Mouse (Mus musculus): ENCODE data around the gene Kif3b. TPM values are rescaled to one million over a fixed set of nuclear protein-coding genes. Genes with fewer than 3 reads are reported as not detected.
"Not testable (repeated sequence)": the region's sequence is repeated elsewhere in the genome, so short reads cannot be mapped to it uniquely, and the experiment has no call there.

Gene Kif3b
- 6.2 and 6.9 TPM in 2 replicates for polyA plus RNA-seq (2016; fragmentation: Nextera tagmentation; extraction: Ambion mirVana)

DNA sequence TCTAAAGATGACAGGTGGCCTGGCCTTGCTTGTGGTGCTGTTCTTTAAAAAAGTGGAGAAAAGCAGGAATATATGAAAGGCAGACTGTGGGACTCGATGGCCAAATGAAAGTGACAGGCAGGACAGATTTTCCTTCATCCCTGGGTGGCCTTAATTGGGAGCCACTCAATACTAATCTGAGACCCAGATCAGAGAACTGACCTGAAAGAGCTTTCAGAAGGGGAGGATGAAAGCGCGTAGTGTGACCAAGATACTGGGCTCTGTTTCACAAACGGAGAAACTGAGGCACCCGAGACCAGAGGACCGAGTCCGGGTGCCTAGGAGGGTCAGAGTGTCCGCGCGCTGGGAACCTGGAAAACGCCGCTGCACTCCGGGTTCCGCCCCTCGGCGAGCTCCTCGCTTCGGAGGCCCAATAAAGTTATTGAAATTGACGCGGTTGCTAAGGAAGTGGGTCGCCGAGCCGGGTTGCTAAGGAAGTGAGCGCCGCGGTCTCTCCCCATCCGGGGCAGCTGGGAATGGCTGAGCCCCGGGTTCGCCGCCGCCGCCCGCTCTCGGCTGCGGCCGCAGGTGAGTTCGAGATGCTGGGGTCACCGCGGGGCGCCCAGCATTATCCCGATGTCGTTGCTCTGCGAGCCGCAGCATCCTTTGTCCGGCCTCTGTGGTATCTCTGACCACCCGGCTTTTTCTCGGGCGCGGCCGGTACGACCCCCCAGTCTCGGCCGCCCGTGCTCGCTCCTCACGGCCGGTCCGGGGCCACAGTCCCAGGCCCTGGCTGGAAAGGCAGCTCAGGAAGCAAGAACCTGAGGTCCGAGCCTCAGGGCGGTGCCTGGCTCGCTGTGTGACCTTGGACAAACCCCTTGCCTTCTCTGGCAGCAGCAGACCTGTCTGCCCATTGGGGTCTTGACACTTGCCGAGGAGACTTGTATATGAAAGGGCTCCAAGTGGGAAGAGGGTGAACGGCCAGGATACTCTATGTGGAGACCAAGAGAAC is at the start of gene Kif3b:
Gene Kif3b, plus strand, starts transcription at position 476 of the 991 bp plus-strand sequence.
- DNase-seq (ENCODE audit: extremely low spot score, low spot score) = peak; percentile 88
- Histone ChIP-seq H3K9me3 (no peaks in the 10 kb centered on the region), H3K4me3 (peak within 1 kb of the TSS; percentile 93), H3K36me3 (replicated peaks) (peaks cover 6% of the 10 kb centered on the region; the same call in 1 of the 2 replicates), H3K4me1 (peaks cover 24% of the 10 kb centered on the region), H3K27me3 (ENCODE audit: poor library complexity, severe bottlenecking) (no peaks in the 10 kb centered on the region), H3K27ac (peak within 1 kb of the TSS; percentile 86)
- under 1% methylated on average over 63 of the region's 63 CpGs for WGBS

DNA sequence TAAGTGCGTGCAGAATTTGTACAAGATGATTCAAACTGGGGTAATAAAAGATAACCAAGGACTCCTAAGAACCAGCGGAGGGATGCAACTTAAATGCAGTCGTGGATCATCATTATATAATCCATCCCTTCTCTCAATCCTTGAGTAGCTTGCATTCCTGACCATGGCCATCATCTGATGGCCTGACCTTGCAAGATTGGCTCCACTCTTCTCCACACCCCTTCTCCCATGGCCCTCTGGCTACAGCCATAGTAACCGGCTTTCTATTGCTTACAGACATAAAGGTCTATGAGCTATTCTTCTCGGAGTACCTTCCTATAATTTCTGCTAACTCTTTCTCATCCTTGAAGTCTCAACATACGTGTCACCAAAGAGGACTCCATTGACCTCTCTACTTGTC is 49.1 kb upstream of the Kif3b start:
- no peak for DNase-seq (ENCODE audit: extremely low spot score, low spot score)
- 67% methylated on average over 6 of the region's 6 CpGs for WGBS
- Histone ChIP-seq H3K36me3 (replicated peaks) (peaks cover 56% of the 10 kb centered on the region), H3K4me3 (peak overlapping the region; percentile 98), H3K27me3 (ENCODE audit: poor library complexity, severe bottlenecking) (no peaks in the 10 kb centered on the region), H3K9me3 (no peaks in the 10 kb centered on the region), H3K4me1 (peaks cover 47% of the 10 kb centered on the region), H3K27ac (peak overlapping the region; percentile 100)

DNA sequence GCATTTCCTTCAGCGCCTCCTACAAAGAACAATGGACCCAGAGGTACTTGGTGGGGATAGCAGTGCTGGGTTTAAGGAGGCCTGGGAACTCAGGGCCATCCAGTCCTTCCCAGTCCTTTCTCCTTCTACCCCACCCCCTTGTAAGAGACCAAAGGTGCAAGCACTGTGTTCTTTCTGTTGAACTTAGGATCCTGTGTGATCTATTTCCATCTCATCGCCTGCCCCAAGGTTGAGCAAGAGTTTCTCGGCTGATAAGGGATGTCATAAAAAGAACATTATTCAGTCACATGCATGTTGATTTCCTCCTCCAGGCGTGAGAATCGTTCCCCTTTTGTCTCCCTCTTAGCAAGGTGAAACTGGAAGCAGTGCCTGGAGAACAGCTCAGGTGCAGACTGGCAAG is 41.5 kb upstream of the Kif3b start:
- Histone ChIP-seq H3K27ac (no peak overlapping the region), H3K9me3 (no peaks in the 10 kb centered on the region), H3K4me1 (no peaks in the 10 kb centered on the region), H3K27me3 (ENCODE audit: poor library complexity, severe bottlenecking) (no peaks in the 10 kb centered on the region), H3K4me3 (no peak overlapping the region), H3K36me3 (replicated peaks) (peaks cover 90% of the 10 kb centered on the region)
- WGBS = 93% methylated on average over 5 of the region's 5 CpGs
- DNase-seq (ENCODE audit: extremely low spot score, low spot score) = no peak

DNA sequence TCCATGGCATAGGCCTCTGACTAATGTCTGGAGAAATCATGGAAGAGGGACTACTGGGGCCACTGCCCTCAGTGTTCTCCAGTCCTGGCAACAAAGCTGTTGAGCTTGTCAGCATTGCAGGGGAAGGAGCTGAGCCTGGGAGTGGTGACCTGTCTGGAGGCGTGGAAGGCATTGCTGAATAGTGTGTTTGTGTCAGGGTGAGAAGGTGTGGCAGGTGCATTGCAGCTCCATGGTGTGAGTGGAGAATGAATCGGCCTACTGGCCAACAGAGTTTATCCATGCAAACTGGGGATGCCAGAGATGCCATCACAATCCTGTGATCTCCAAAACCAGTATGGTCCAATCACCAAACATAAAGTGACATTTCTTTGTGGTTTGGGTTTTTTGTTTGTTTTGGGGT is 34.6 kb upstream of the Kif3b start:
- Histone ChIP-seq H3K4me1 (no peaks in the 10 kb centered on the region), H3K9me3 (no peaks in the 10 kb centered on the region), H3K36me3 (replicated peaks) (peaks cover 58% of the 10 kb centered on the region), H3K27me3 (ENCODE audit: poor library complexity, severe bottlenecking) (no peaks in the 10 kb centered on the region), H3K27ac (no peak overlapping the region), H3K4me3 (no peak overlapping the region)
- 85% methylated on average over 2 of the region's 2 CpGs for WGBS
- no peak for DNase-seq (ENCODE audit: extremely low spot score, low spot score)

DNA sequence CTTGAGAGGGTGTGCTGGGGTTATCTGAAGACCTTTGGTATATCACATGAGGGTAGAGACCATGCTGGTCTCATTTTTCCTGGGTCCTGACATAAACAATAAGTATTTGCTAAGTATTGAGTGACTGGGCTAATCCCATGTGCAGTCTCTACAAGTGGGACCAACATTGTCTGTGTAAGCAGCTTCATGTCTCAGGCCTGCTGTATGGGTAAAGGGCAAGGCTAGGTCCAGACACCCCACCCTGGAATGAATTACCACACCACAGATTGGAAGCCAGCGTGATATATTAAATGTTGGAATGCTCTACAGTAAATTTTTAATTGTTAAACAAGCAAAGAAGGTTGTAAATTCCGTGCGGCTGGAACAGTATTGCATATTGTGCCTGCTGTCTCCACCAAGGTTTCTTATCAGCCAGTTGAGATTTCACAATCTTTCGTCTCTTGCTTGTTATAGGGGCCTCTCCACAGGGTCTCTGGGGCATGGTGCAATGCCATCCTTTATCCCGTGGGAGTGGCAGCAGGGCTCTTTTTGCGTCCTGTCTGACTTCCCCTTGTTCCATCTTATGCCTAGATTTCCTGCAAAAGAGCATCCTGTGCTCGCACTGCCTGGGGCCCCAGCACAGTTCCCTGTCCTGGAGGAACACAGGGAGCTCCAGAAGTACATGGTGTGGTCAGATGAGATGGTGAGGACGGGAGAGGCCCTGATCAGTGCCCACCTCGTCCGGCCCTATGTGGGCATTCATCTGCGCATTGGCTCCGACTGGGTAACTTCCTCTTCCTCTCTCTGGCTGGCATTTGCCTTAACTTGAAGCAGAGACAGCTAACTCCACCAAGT is 32.0 kb upstream of the Kif3b start:
- no peak for DNase-seq (ENCODE audit: extremely low spot score, low spot score)
- H3K4me3 ChIP-seq = no peak overlapping the region
- no peaks in the 10 kb centered on the region for H3K4me1 ChIP-seq
- no peaks in the 10 kb centered on the region for H3K27me3 ChIP-seq (ENCODE audit: poor library complexity, severe bottlenecking)
- WGBS = 89% methylated on average over 12 of the region's 12 CpGs
- H3K36me3 ChIP-seq (replicated peaks) = peaks cover 58% of the 10 kb centered on the region
- H3K9me3 ChIP-seq = no peaks in the 10 kb centered on the region
- no peak overlapping the region for H3K27ac ChIP-seq

DNA sequence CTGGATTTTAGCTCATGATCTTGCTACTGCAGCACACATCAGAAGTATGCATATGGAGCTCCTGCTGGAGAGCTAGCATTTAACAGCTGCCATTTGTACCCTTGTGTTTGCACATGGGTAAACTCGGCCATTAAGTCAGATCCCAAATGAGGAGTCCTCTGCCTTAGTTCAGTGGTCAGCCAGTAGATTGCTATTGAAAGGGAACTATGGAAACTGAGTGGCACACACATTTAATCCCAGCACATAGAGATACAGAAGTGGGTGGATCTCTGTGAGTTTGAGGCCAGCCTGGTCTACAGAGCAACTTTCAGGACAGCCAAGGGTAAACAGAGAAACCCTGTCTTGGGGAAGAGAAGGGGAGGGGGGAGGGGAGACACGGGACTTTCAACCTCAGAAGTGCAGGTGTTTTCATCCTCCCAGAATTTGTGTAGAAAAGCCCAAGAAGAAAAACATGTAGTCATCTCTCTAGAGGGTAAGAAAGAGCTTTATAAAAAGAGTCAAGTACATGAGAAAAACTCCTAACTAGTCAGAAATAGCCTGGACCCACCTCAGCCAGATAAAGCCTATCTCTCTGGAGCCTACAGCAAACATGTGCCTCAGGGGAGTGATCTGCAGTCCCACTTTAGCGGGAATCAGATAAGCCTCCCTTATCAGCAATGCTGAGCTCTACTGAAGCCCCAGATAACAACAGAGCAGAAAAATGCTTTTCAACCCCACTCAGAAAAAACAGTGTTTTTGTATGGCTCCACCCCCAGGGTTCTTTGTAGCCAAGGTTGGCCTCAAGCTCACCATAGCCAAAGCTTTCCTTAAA is 31.1 kb upstream of the Kif3b start:
- H3K36me3 ChIP-seq (replicated peaks) = peaks cover 60% of the 10 kb centered on the region
- no peak for DNase-seq (ENCODE audit: extremely low spot score, low spot score)

DNA sequence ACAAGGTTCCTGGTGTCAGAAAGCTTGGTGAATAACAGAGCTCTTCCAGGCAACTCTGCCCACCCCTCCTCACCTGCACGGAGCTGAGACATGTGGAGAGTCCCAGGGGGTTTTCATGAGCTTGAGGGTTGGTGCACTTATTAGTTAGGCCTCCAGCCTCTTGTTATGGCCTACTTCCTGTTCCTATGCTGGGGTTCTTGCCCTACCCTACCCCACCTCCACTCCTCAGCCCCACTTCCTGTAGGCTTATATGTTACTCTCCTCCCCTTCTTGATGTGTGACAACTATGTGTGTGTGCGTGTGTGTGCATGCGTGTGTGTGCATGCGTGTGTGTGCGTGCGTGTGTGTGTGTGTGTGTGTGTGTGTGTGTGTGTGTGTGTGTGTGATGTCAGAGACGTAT is 28.2 kb upstream of the Kif3b start:
- Histone ChIP-seq H3K9me3 (no peaks in the 10 kb centered on the region), H3K4me3 (no peak overlapping the region), H3K27me3 (ENCODE audit: poor library complexity, severe bottlenecking) (no peaks in the 10 kb centered on the region), H3K4me1 (no peaks in the 10 kb centered on the region), H3K27ac (no peak overlapping the region), H3K36me3 (replicated peaks) (peaks cover 83% of the 10 kb centered on the region)
- no peak for DNase-seq (ENCODE audit: extremely low spot score, low spot score)
- 90% methylated on average over 7 of the region's 7 CpGs for WGBS

More for the DNA sequence above, 31.1 kb upstream of the Kif3b start:
- H3K4me1 ChIP-seq = no peaks in the 10 kb centered on the region
- no peak overlapping the region for H3K27ac ChIP-seq
- H3K27me3 ChIP-seq (ENCODE audit: poor library complexity, severe bottlenecking) = no peaks in the 10 kb centered on the region
- no peak overlapping the region for H3K4me3 ChIP-seq
- 76% methylated on average over 3 of the region's 3 CpGs for WGBS
- H3K9me3 ChIP-seq = no peaks in the 10 kb centered on the region

DNA sequence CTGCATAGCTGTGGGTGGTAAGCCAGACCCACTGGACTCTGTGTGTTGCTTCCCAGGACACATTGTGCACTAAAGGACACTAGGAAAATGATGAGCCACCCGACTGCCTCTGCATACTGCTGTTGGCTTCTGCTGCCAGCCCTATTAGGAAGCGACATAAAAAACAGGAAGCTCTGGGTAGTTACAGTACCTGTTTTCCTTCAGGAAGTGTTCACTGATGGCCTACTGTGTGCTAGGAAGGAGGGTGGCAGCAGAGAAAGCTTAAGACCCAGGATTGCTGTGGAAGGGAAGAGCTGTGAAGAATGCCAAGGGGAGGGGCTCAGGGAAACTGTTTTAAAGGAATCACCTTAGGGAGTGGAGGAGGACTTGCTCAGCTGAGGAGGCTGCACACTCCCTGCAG is 23.9 kb upstream of the Kif3b start:
- H3K27me3 ChIP-seq (ENCODE audit: poor library complexity, severe bottlenecking) = no peaks in the 10 kb centered on the region

DNA sequence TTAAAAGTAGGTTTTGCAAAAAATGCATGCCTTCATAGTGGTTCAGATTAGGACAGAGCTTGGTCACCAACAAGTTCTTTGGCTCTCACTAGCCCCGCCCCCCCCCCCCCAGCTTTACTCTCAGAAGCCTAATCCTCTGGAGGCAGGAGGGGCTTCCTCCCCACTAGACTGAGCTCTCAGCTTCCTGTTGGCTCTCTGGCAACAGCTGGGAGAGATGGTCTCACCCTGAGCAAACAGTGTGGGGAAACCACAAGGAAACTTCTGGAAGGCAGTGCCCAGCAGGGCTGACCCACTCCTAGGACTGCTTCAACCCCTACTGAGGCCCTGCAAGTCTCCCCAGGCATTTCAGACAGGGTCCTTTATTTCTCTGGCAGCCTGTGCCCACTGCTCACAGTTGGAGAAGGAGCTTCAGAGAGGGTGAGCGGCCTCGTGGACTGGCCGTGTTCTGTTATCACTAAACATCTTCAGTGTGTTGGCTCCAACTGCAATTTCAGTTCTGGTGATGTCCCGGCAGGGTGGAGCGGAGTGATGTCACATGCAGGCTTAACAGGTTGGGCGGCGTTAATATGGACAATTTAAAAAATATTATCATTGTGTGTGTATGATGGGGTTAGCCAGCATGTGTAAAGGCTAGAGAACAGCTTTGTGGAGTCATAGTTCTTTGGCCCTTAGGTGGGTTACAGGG is 20.8 kb upstream of the Kif3b start:
- Histone ChIP-seq H3K36me3 (replicated peaks) (peaks cover 22% of the 10 kb centered on the region), H3K4me1 (peaks cover 16% of the 10 kb centered on the region)
- H3K4me3 ChIP-seq; H3K27ac ChIP-seq; H3K27me3 ChIP-seq (ENCODE audit: poor library complexity, severe bottlenecking); DNase-seq (ENCODE audit: extremely low spot score, low spot score); H3K9me3 ChIP-seq: not testable (repeated sequence)
- 71% methylated on average over 8 of the region's 8 CpGs for WGBS

More for the DNA sequence above, 23.9 kb upstream of the Kif3b start:
- Histone ChIP-seq H3K36me3 (replicated peaks) (peaks cover 51% of the 10 kb centered on the region), H3K4me1 (peaks cover 6% of the 10 kb centered on the region), H3K9me3 (no peaks in the 10 kb centered on the region), H3K27ac (no peak overlapping the region), H3K4me3 (no peak overlapping the region)
- no peak for DNase-seq (ENCODE audit: extremely low spot score, low spot score)
- WGBS = 89% methylated on average over 2 of the region's 2 CpGs

DNA sequence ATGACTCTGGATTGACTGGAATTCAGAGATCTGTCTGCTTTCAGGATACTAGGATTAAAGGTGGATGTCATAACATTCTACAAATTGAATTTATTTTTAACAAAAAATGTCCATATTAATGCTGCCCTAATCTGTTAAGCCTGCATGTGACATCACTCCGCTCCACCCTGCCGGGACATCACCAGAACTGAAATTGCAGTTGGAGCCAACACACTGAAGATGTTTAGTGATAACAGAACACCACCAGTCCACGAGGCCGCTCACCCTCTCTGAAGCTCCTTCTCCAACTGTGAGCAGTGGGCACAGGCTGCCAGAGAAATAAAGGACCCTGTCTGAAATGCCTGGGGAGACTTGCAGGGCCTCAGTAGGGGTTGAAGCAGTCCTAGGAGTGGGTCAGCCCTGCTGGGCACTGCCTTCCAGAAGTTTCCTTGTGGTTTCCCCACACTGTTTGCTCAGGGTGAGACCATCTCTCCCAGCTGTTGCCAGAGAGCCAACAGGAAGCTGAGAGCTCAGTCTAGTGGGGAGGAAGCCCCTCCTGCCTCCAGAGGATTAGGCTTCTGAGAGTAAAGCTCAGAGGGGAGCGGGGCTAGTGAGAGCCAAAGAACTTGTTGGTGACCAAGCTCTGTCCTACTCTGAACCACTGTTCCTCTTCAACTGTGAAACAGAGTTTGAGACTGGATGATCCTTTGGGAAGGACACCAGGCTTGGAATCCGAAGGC is 16.9 kb upstream of the Kif3b start:
- H3K4me3 ChIP-seq, H3K9me3 ChIP-seq: not testable (repeated sequence)
- WGBS = 76% methylated on average over 6 of the region's 6 CpGs

DNA sequence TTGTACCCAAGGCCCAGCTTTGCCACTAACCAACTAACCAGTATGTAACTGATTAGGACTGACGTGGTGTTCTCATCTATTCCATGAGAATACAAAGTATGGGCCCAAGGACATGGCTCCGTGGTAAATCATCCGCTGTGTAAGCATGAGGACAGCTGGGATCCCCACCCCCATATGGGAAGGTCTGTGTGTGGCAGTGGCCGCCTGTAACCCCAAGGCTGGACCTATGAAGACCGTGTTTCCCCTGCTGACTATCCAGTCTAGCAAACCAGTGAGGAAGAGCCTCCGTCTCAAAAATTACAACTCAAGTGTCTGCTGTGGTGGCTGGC is 16.3 kb upstream of the Kif3b start:
- no peaks in the 10 kb centered on the region for H3K9me3 ChIP-seq
- H3K4me3 ChIP-seq = no peak overlapping the region
- H3K36me3 ChIP-seq (replicated peaks) = no peaks in the 10 kb centered on the region
- no peak overlapping the region for H3K27ac ChIP-seq
- H3K4me1 ChIP-seq = peaks cover 13% of the 10 kb centered on the region
- no peak for DNase-seq (ENCODE audit: extremely low spot score, low spot score)
- 82% methylated on average over 6 of the region's 6 CpGs for WGBS
- no peaks in the 10 kb centered on the region for H3K27me3 ChIP-seq (ENCODE audit: poor library complexity, severe bottlenecking)

More for the DNA sequence above, 16.9 kb upstream of the Kif3b start:
- not testable (repeated sequence) for H3K27ac ChIP-seq; DNase-seq (ENCODE audit: extremely low spot score, low spot score); H3K36me3 ChIP-seq (replicated peaks); H3K27me3 ChIP-seq (ENCODE audit: poor library complexity, severe bottlenecking)
- peaks cover 16% of the 10 kb centered on the region for H3K4me1 ChIP-seq

Data from forebrain, embryonic 10.5 days (tissue).